Mouse (Mus musculus): ENCODE results near the gene Gm281. TPM values are rescaled to one million over a fixed set of nuclear protein-coding genes. Genes with fewer than 3 reads are reported as not detected.
"Not testable (repeated sequence)": the region's sequence is repeated elsewhere in the genome, so short reads cannot be mapped to it uniquely, and the experiment has no call there.

Gene Gm281
- polyA plus RNA-seq (2016; fragmentation: Nextera tagmentation; extraction: Ambion mirVana), result 0.06 TPM in 1 of 2 replicates, not detected in the other

GRCm38 (mm10) chr14:13914387-13915082 lies at the start of gene Gm281:
Gene Gm281 (minus strand): TSS chr14:13914478.
- Histone ChIP-seq H3K27ac (no peak within 1 kb of the TSS), H3K4me3 (replicated peaks) (no peak within 1 kb of the TSS), H3K4me1 (replicated peaks) (peaks cover 7% of the 10 kb centered on the region), H3K36me3 (no peaks in the 10 kb centered on the region), H3K9me3 (no peaks in the 10 kb centered on the region), H3K9ac (replicated peaks) (no peak within 1 kb of the TSS), H3K4me2 (no peak within 1 kb of the TSS), H3K27me3 (no peaks in the 10 kb centered on the region)
- no peak for ATAC-seq (ENCODE audit: insufficient number of reproducible peaks, insufficient read depth, low FRiP score, low TSS enrichment, low read depth)
- 29% methylated on average over 1 of the region's 1 CpGs for WGBS

DNA sequence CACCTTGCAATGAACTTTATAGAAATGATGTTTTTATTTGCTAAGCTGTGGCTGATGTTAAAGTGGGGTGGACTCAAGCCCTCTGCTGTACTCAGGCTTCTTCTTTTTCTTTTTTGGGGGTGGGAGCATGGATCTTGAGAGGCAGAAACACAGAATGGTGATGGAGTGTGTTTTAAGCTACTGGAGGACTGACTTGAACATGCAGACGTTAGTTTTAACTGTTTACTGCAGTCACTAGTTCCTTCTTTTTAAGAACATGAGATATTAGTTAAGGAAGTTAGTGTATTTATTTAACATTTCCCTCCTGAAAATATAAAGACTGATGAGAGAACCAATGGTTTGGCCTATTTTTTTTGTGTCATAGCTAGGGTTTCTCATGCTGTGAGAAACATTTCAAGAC lies 49.2 kb upstream of the Gm281 start:
- H3K27ac ChIP-seq, result no peak overlapping the region
- H3K27me3 ChIP-seq, result no peaks in the 10 kb centered on the region
- no peaks in the 10 kb centered on the region for H3K9me3 ChIP-seq
- H3K36me3 ChIP-seq, result no peaks in the 10 kb centered on the region
- no peak overlapping the region for H3K4me3 ChIP-seq (replicated peaks)
- 74% methylated on average over 1 of the region's 1 CpGs for WGBS
- no peak for ATAC-seq (ENCODE audit: insufficient number of reproducible peaks, insufficient read depth, low FRiP score, low TSS enrichment, low read depth)
- H3K4me1 ChIP-seq (replicated peaks), result peaks cover 16% of the 10 kb centered on the region
- no peak overlapping the region for H3K4me2 ChIP-seq
- no peak overlapping the region for H3K9ac ChIP-seq (replicated peaks)

DNA sequence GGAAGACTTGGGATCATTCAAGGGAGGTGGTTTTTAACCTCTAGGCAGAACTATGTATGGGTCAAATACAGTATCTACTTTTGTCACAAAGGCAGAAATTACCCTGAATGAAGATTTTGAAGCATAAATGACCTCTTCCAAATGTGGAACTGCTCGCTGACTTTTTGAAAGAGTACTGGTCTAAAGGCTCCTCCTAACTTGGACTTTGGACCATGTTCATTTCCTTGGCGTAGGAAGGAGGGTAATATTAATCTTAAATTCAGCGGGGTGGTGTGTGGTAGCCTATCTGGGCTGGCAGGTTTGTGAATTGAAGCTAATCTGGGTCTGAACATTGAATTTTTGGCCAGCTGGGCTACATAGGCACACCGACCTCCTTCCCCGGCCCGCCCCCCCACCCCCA lies 48.2 kb upstream of the Gm281 start:
- peaks cover 16% of the 10 kb centered on the region for H3K4me1 ChIP-seq (replicated peaks)
- ATAC-seq (ENCODE audit: insufficient number of reproducible peaks, insufficient read depth, low FRiP score, low TSS enrichment, low read depth), result no peak

GRCm38 (mm10) chr14:13961401-13962112 lies 47.3 kb upstream of the Gm281 start, which contains the start of the genes Atxn7 and Thoc7:
Gene Atxn7 (plus strand): TSS chr14:13961440.
Gene Thoc7 (minus strand): TSS chr14:13961852.
- no peaks in the 10 kb centered on the region for H3K9me3 ChIP-seq
- H3K27ac ChIP-seq, result peak within 1 kb of the TSS; percentile 93
- H3K9ac ChIP-seq (replicated peaks), result peak within 1 kb of the TSS; percentile 99
- peaks cover 3% of the 10 kb centered on the region; the same call in 1 of the 2 replicates for H3K36me3 ChIP-seq
- H3K4me2 ChIP-seq, result peak within 1 kb of the TSS; percentile 68
- peaks cover 16% of the 10 kb centered on the region for H3K4me1 ChIP-seq (replicated peaks)
- peak within 1 kb of the TSS; percentile 93 for H3K4me3 ChIP-seq (replicated peaks)
- peak; percentile 40 for ATAC-seq (ENCODE audit: insufficient number of reproducible peaks, insufficient read depth, low FRiP score, low TSS enrichment, low read depth)
- WGBS, result 5% methylated on average over 37 of the region's 56 CpGs
- H3K27me3 ChIP-seq, result no peaks in the 10 kb centered on the region

More for the DNA sequence above, 48.2 kb upstream of the Gm281 start:
- 89% methylated on average over 6 of the region's 6 CpGs for whole genome bisulfite sequencing
- H3K36me3 ChIP-seq, result peaks cover under 1% of the 10 kb centered on the region; the same call in 1 of the 2 replicates
- no peaks in the 10 kb centered on the region for H3K27me3 ChIP-seq
- no peak overlapping the region for H3K4me2 ChIP-seq
- H3K4me3 ChIP-seq (replicated peaks), result no peak overlapping the region
- no peaks in the 10 kb centered on the region for H3K9me3 ChIP-seq
- H3K9ac ChIP-seq (replicated peaks), result no peak overlapping the region
- no peak overlapping the region for H3K27ac ChIP-seq

DNA sequence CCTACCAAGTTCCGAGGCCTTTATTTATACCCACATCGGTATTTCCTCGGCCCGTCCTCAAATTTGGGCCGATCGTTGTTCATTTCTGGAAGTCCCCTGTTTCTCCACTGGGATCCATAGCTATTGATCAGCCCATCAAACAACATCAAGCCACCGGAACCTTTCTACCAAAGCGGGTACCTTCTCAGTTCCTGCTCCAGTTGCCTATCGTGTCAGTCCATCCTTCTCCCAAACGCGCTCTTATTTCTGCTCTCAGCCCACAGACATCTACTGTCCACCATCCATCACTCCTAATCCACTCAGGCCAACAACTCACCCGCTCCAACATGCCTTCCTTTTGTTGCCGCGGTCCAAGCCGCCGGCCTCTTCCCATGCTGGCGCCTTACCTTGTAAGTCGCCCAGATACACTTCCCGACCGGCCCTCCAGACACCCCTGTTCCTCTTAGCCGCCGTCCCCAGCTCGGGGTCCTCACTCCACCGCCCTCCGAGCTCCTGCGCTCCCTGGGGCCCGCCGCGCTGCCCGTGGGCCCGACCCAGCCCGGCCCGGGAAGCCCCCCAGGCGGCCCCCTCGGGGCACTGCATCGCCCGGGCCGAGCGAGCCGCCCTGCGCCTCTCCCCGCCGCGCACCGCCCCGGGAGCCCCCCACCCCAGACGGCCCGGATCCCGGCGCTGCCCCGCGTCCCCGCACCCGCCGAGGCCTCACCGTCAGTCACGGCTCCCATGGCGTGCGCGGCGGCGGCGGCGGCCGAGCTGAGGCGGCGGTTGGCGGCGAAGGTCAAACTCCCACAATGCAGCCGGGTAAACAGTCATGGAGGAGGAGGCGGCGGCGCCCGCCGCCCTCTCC lies 46.4 kb upstream of the Gm281 start:
- H3K27ac ChIP-seq, result peak overlapping the region; percentile 93
- under 1% methylated on average over 73 of the region's 75 CpGs for WGBS

GRCm38 (mm10) chr14:13960079-13960478 lies 45.8 kb upstream of the Gm281 start:
- Histone ChIP-seq H3K36me3 (peaks cover 14% of the 10 kb centered on the region), H3K27me3 (no peaks in the 10 kb centered on the region), H3K4me1 (replicated peaks) (peaks cover 16% of the 10 kb centered on the region), H3K4me2 (peak overlapping the region; percentile 68), H3K27ac (peak overlapping the region; percentile 93), H3K4me3 (replicated peaks) (peak overlapping the region; percentile 93), H3K9me3 (no peaks in the 10 kb centered on the region), H3K9ac (replicated peaks) (peak overlapping the region; percentile 99)
- 0% methylated on average over 9 of the region's 9 CpGs for WGBS
- ATAC-seq (ENCODE audit: insufficient number of reproducible peaks, insufficient read depth, low FRiP score, low TSS enrichment, low read depth), result peak; percentile 15; the same call in 1 of the 2 replicates

More for the DNA sequence above, 46.4 kb upstream of the Gm281 start:
- H3K9ac ChIP-seq (replicated peaks), result peak overlapping the region; percentile 99
- peaks cover 16% of the 10 kb centered on the region for H3K4me1 ChIP-seq (replicated peaks)
- no peaks in the 10 kb centered on the region for H3K27me3 ChIP-seq
- ATAC-seq (ENCODE audit: insufficient number of reproducible peaks, insufficient read depth, low FRiP score, low TSS enrichment, low read depth), result peak; percentile 81
- no peaks in the 10 kb centered on the region for H3K9me3 ChIP-seq
- H3K4me3 ChIP-seq (replicated peaks), result peak overlapping the region; percentile 93
- peaks cover 8% of the 10 kb centered on the region for H3K36me3 ChIP-seq
- peak overlapping the region; percentile 68 for H3K4me2 ChIP-seq

GRCm38 (mm10) chr14:13952151-13952550 lies 37.9 kb upstream of the Gm281 start:
- 99% methylated on average over 3 of the region's 3 CpGs for WGBS
- peaks cover 68% of the 10 kb centered on the region for H3K36me3 ChIP-seq
- not testable (repeated sequence) for H3K27me3 ChIP-seq; H3K4me2 ChIP-seq; H3K27ac ChIP-seq; H3K4me3 ChIP-seq (replicated peaks); H3K4me1 ChIP-seq (replicated peaks); ATAC-seq (ENCODE audit: insufficient number of reproducible peaks, insufficient read depth, low FRiP score, low TSS enrichment, low read depth); H3K9me3 ChIP-seq; H3K9ac ChIP-seq (replicated peaks)

- H3K4me1 ChIP-seq (replicated peaks), result no peaks in the 10 kb centered on the region
- no peaks in the 10 kb centered on the region for H3K9me3 ChIP-seq
- H3K27ac ChIP-seq, result no peak overlapping the region
- no peak overlapping the region for H3K4me3 ChIP-seq (replicated peaks)
- peaks cover 65% of the 10 kb centered on the region for H3K36me3 ChIP-seq
- no peak overlapping the region for H3K9ac ChIP-seq (replicated peaks)
- H3K27me3 ChIP-seq, result no peaks in the 10 kb centered on the region
- no peak overlapping the region for H3K4me2 ChIP-seq
- ATAC-seq (ENCODE audit: insufficient number of reproducible peaks, insufficient read depth, low FRiP score, low TSS enrichment, low read depth), result no peak
Measured at GRCm38 (mm10) chr14:13950401-13950800, 36.1 kb upstream of the Gm281 start.

GRCm38 (mm10) chr14:13948345-13948744 lies 34.1 kb upstream of the Gm281 start:
- Histone ChIP-seq H3K9ac (replicated peaks) (no peak overlapping the region), H3K4me2 (no peak overlapping the region), H3K9me3 (no peaks in the 10 kb centered on the region), H3K4me3 (replicated peaks) (no peak overlapping the region), H3K27me3 (no peaks in the 10 kb centered on the region), H3K36me3 (peaks cover 58% of the 10 kb centered on the region), H3K27ac (no peak overlapping the region), H3K4me1 (replicated peaks) (no peaks in the 10 kb centered on the region)
- ATAC-seq (ENCODE audit: insufficient number of reproducible peaks, insufficient read depth, low FRiP score, low TSS enrichment, low read depth), result no peak
- WGBS, result 94% methylated on average over 7 of the region's 7 CpGs

GRCm38 (mm10) chr14:13944686-13945085 lies 30.4 kb upstream of the Gm281 start:
- H3K27me3 ChIP-seq, result no peaks in the 10 kb centered on the region
- H3K36me3 ChIP-seq, result peaks cover 29% of the 10 kb centered on the region
- H3K9me3 ChIP-seq, result no peaks in the 10 kb centered on the region
- H3K4me3 ChIP-seq (replicated peaks), result no peak overlapping the region
- no peak for ATAC-seq (ENCODE audit: insufficient number of reproducible peaks, insufficient read depth, low FRiP score, low TSS enrichment, low read depth)
- H3K4me2 ChIP-seq, result no peak overlapping the region
- no peak overlapping the region for H3K27ac ChIP-seq
- WGBS, result 89% methylated on average over 4 of the region's 4 CpGs
- no peaks in the 10 kb centered on the region for H3K4me1 ChIP-seq (replicated peaks)
- H3K9ac ChIP-seq (replicated peaks), result no peak overlapping the region

GRCm38 (mm10) chr14:13934052-13934371 lies 19.7 kb upstream of the Gm281 start:
- no peak for ATAC-seq (ENCODE audit: insufficient number of reproducible peaks, insufficient read depth, low FRiP score, low TSS enrichment, low read depth)
- Histone ChIP-seq H3K4me2 (peak overlapping the region; percentile 67), H3K4me1 (replicated peaks) (peaks cover 9% of the 10 kb centered on the region), H3K4me3 (replicated peaks) (peak overlapping the region; percentile 39), H3K9ac (replicated peaks) (peak overlapping the region; percentile 53; the same call in 1 of the 2 replicates), H3K36me3 (no peaks in the 10 kb centered on the region), H3K27ac (no peak overlapping the region), H3K27me3 (no peaks in the 10 kb centered on the region), H3K9me3 (0 out of 2 replicates have a peak, but pooled peaks cover 9% of the 10 kb centered on the region)
- 54% methylated on average over 5 of the region's 5 CpGs for WGBS
